Comparison of ENCODE assay signal across 21 mouse cellular contexts in genomic region chr3:114920102-114920501, GRCm38 (mm10). TPM values are rescaled to one million over a fixed set of nuclear protein-coding genes. Genes with fewer than 3 reads are reported as not detected.
"Had no signal": no experiment of that assay in that cellular context is flagged by ENCODE, and none has a peak within 500 bp of the region (broad histone marks: within the 10 kb centered on the region; RNA-seq: fewer than 3 reads in every experiment).

No protein-coding gene starts in this region.

- H3K4me1 ChIP-seq: liver, embryonic 13.5 days; liver, embryonic 15.5 days; lung, embryonic 15.5 days; megakaryocyte, embryonic 14.5 days; midbrain, embryonic 12.5 days; neural tube, embryonic 12.5 days; stomach, embryonic 15.5 days had no signal

- H3K4me3 ChIP-seq: liver, embryonic 13.5 days; liver, embryonic 15.5 days; lung, embryonic 15.5 days; megakaryocyte, embryonic 14.5 days; midbrain, embryonic 12.5 days; neural tube, embryonic 12.5 days; stomach, embryonic 15.5 days had no signal

- H3K27ac ChIP-seq: liver, embryonic 13.5 days; liver, embryonic 15.5 days; lung, embryonic 15.5 days; macrophage; midbrain, embryonic 12.5 days; neural tube, embryonic 12.5 days; stomach, embryonic 15.5 days; stomach, postnatal 0 days had no signal

- DNase-seq: liver, embryonic 13.5 days; liver, postnatal 0 days; lung, adult 2 months; lung, postnatal 14 days; lung, postnatal 36 days; midbrain, embryonic 14.5 days; right cerebral cortex, postnatal 25 days; thymus, adult 18-20 months; thymus, postnatal 14 days; thymus, postnatal 36 days had no signal

- ATAC-seq: liver, postnatal 0 days; lung, postnatal 0 days; midbrain, embryonic 16.5 days had no signal

- H3K4me2 ChIP-seq: liver, embryonic 13.5 days; liver, embryonic 15.5 days; lung, embryonic 15.5 days; midbrain, embryonic 12.5 days; neural tube, embryonic 12.5 days; stomach, embryonic 15.5 days had no signal

- H3K9ac ChIP-seq: liver, embryonic 13.5 days; liver, embryonic 15.5 days; liver, postnatal 0 days; lung, embryonic 15.5 days; midbrain, embryonic 12.5 days; neural tube, embryonic 12.5 days; stomach, embryonic 15.5 days had no signal

- H3K9me3 ChIP-seq: liver, embryonic 13.5 days; liver, embryonic 15.5 days; lung, embryonic 15.5 days; megakaryocyte, embryonic 14.5 days; midbrain, embryonic 12.5 days; neural tube, embryonic 12.5 days; stomach, embryonic 15.5 days had no signal

- H3K27me3 ChIP-seq: liver, embryonic 13.5 days; liver, embryonic 15.5 days; lung, embryonic 15.5 days; megakaryocyte, embryonic 14.5 days; midbrain, embryonic 12.5 days; neural tube, embryonic 12.5 days; stomach, embryonic 15.5 days had no signal

- H3K36me3 ChIP-seq: liver, embryonic 13.5 days; liver, embryonic 15.5 days; lung, embryonic 15.5 days; midbrain, embryonic 12.5 days; neural tube, embryonic 12.5 days; stomach, embryonic 15.5 days had no signal

RNA-seq across cellular contexts. Expression of gene Olfm3, which starts 16.2 kb away (rescaled TPM):
- polyA plus RNA-seq: liver, embryonic 13.5 days; liver, embryonic 15.5 days; liver, postnatal 0 days; lung, adult 2 months; lung, postnatal 0 days; macrophage; spleen, adult 2 months had no signal
